Mouse (Mus musculus): ENCODE measurements around the gene Lrrc73. TPM values are rescaled to one million over a fixed set of nuclear protein-coding genes. Genes with fewer than 3 reads are reported as not detected.

The Lrrc73 gene
- polyA plus RNA-seq, 1 experiment from 2014 or later = not detected

DNA sequence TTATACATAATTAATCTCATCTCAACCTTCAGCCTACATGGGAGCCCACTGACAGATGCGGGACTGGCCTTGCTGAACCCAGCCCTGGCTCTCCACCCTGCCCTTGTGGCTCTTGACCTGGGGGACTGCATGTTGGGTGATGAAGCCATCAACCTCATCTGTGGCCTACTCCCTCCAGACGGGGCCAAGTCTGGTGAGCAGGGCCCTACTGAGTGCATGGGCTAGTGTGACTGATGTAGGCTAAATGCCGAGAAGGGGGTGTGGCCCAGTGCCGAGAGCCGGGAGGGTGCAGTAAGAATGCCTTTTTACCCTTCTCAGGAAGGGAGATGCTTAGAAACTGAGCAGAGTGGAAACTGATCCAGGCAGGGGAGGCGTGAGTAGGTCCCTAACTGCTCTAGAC, 1.8 kb downstream of the Lrrc73 start:
- TF ChIP-seq EP300 (IDR thresholded peaks at IDR 0.05; ENCODE audit: low read depth) (no peak), CTCF (IDR thresholded peaks at IDR 0.05; ENCODE audit: low read depth) (no peak)
- H3K4me1 ChIP-seq (ENCODE audit: insufficient read depth) = peaks cover 13% of the 10 kb centered on the region
- peaks cover 23% of the 10 kb centered on the region for H3K27me3 ChIP-seq (ENCODE audit: insufficient read depth, low read length)
- H3K9me3 ChIP-seq (ENCODE audit: low read length) = no peaks in the 10 kb centered on the region
- no peak overlapping the region for H3K9ac ChIP-seq (replicated peaks)
- H3K4me2 ChIP-seq (ENCODE audit: low read depth, low read length) = no peak overlapping the region
- ATAC-seq (no peak), DNase-seq (no peak)
- WGBS (ENCODE audit: insufficient replicate concordance) = 36% methylated on average over 6 of the region's 6 CpGs
- H3K27ac ChIP-seq (ENCODE audit: low read depth) = no peak overlapping the region
- peaks cover 41% of the 10 kb centered on the region for H3K36me3 ChIP-seq (replicated peaks; ENCODE audit: insufficient read depth, low read length)
- H3K4me3 ChIP-seq (ENCODE audit: low read depth, low read length) = no peak overlapping the region

- H3K4me3 ChIP-seq (ENCODE audit: low read depth, low read length) = no peak overlapping the region
- TF ChIP-seq EP300 (IDR thresholded peaks at IDR 0.05; ENCODE audit: low read depth) (no peak), CTCF (IDR thresholded peaks at IDR 0.05; ENCODE audit: low read depth) (no peak)
- H3K27ac ChIP-seq (ENCODE audit: low read depth) = no peak overlapping the region
- no peak overlapping the region for H3K9ac ChIP-seq (replicated peaks)
- H3K9me3 ChIP-seq (ENCODE audit: low read length) = no peaks in the 10 kb centered on the region
- H3K4me2 ChIP-seq (ENCODE audit: low read depth, low read length) = no peak overlapping the region
- H3K36me3 ChIP-seq (replicated peaks; ENCODE audit: insufficient read depth, low read length) = peaks cover 50% of the 10 kb centered on the region
- ATAC-seq = no peak
- no peak for DNase-seq
- WGBS (ENCODE audit: insufficient replicate concordance) = 88% methylated on average over 30 of the region's 30 CpGs
- H3K27me3 ChIP-seq (ENCODE audit: insufficient read depth, low read length) = peaks cover 21% of the 10 kb centered on the region
- peaks cover 8% of the 10 kb centered on the region for H3K4me1 ChIP-seq (ENCODE audit: insufficient read depth)
These were observed 5.1 kb downstream of the Lrrc73 start for GRCm38 (mm10) chr17:46258279-46259053.

DNA sequence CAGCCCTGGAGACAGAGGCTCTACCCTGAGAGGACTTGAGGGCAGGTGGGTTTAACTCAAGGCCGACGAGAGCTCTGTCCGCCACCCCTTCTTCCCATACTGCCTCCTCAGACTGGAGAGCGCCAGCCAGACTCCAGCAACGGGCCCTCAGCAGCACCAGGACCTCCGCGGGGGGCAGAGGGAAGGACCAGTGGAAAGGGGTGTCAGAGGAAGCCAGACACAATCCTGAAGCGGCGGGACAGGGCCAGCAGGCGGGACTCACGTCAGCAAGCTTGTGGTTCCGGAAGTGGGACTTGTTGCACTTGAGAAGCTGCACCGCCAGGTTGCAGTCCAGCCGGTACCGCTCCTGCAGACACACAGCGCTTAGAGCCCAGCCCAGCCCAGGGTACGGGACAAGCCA, 6.3 kb downstream of the Lrrc73 start:
- ATAC-seq = no peak
- peaks cover 9% of the 10 kb centered on the region for H3K27me3 ChIP-seq (ENCODE audit: insufficient read depth, low read length)
- WGBS (ENCODE audit: insufficient replicate concordance) = 89% methylated on average over 15 of the region's 17 CpGs
- no peak for TF ChIP-seq CTCF (IDR thresholded peaks at IDR 0.05; ENCODE audit: low read depth)
- no peak for TF ChIP-seq EP300 (IDR thresholded peaks at IDR 0.05; ENCODE audit: low read depth)
- peaks cover 62% of the 10 kb centered on the region for H3K36me3 ChIP-seq (replicated peaks; ENCODE audit: insufficient read depth, low read length)
- no peaks in the 10 kb centered on the region for H3K9me3 ChIP-seq (ENCODE audit: low read length)
- H3K4me1 ChIP-seq (ENCODE audit: insufficient read depth) = no peaks in the 10 kb centered on the region
- no peak overlapping the region for H3K4me2 ChIP-seq (ENCODE audit: low read depth, low read length)
- no peak overlapping the region for H3K4me3 ChIP-seq (ENCODE audit: low read depth, low read length)
- H3K27ac ChIP-seq (ENCODE audit: low read depth) = no peak overlapping the region
- DNase-seq = no peak
- H3K9ac ChIP-seq (replicated peaks) = no peak overlapping the region

- 0 out of 2 replicates have a peak, but pooled peaks cover 3% of the 10 kb centered on the region for H3K4me1 ChIP-seq (ENCODE audit: insufficient read depth)
- WGBS (ENCODE audit: insufficient replicate concordance) = 90% methylated on average over 5 of the region's 5 CpGs
- TF ChIP-seq EP300 (IDR thresholded peaks at IDR 0.05; ENCODE audit: low read depth) (no peak), CTCF (IDR thresholded peaks at IDR 0.05; ENCODE audit: low read depth) (no peak)
- no peak overlapping the region for H3K4me3 ChIP-seq (ENCODE audit: low read depth, low read length)
- H3K36me3 ChIP-seq (replicated peaks; ENCODE audit: insufficient read depth, low read length) = peaks cover 67% of the 10 kb centered on the region
- no peak overlapping the region for H3K9ac ChIP-seq (replicated peaks)
- H3K4me2 ChIP-seq (ENCODE audit: low read depth, low read length) = no peak overlapping the region
- H3K27me3 ChIP-seq (ENCODE audit: insufficient read depth, low read length) = no peaks in the 10 kb centered on the region
- H3K9me3 ChIP-seq (ENCODE audit: low read length) = no peaks in the 10 kb centered on the region
- DNase-seq (no peak), ATAC-seq (no peak)
- H3K27ac ChIP-seq (ENCODE audit: low read depth) = no peak overlapping the region
These were observed 8.9 kb downstream of the Lrrc73 start for GRCm38 (mm10) chr17:46262201-46262694.

DNA sequence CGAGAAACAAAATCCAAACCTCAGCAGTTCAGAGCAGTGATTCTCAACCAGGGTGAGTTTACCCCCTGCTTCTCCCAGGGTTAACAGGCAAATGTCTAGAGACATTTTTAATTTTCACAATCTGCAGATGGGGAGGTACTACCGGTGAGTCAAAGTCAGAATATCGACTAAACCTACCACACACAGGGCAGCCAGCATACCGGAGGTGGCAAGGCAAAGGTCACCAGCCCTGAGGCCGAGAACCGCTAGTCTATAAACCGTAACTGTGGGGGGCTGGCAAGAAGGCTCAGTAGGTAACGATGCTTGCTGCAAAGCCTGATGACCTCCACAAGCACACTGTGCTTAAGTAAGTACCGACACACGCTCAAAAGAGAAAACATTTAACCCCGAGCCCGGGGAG, 12.2 kb downstream of the Lrrc73 start:
- 83% methylated on average over 12 of the region's 12 CpGs for WGBS (ENCODE audit: insufficient replicate concordance)
- DNase-seq = no peak

DNA sequence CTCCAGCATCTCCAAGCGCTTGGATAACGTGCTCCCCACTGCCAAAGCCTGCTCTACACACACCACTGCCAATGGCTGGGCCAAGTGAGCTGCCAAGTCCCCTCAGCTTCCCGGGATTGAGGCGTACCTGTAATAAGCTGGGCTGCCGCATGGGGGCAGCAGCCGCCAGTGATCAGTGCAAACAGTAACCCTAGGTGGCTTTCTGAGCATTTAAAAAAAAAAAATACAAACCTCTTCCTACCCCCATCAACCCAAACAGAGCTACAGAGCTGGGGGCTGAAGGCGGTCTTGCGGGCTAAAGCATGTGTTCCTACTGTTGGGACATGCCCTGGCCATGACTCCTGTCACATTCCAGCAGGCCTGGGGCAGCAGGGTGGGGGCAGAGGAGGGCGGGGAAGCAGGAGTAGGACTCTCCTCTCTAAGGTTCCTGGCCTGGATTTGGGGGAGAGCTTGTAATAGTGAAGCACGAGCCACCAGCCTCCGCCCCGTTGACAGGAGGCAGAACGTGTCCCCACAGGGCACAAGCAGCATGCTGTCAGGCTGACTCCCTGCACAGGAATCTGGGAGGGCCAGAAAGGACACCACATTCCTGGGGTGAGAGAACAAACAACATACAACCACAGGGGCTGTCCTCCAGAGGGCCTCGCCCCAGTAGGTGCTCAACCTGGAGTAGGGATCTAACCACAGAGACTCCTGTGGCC, 12.7 kb downstream of the Lrrc73 start:
- Histone ChIP-seq H3K4me2 (ENCODE audit: low read depth, low read length) (no peak overlapping the region), H3K36me3 (replicated peaks; ENCODE audit: insufficient read depth, low read length) (peaks cover 52% of the 10 kb centered on the region), H3K9me3 (ENCODE audit: low read length) (no peaks in the 10 kb centered on the region), H3K4me1 (ENCODE audit: insufficient read depth) (0 out of 2 replicates have a peak, but pooled peaks cover 3% of the 10 kb centered on the region), H3K27ac (ENCODE audit: low read depth) (0 out of 2 replicates have a peak overlapping the region, but pooled peaks have one; percentile 30), H3K9ac (replicated peaks) (peak overlapping the region; percentile 21; the same call in 1 of the 2 replicates), H3K4me3 (ENCODE audit: low read depth, low read length) (no peak overlapping the region), H3K27me3 (ENCODE audit: insufficient read depth, low read length) (no peaks in the 10 kb centered on the region)
- ATAC-seq (peak; percentile 69), DNase-seq (peak; percentile 82)
- WGBS (ENCODE audit: insufficient replicate concordance) = 29% methylated on average over 14 of the region's 14 CpGs
- TF ChIP-seq EP300 (IDR thresholded peaks at IDR 0.05; ENCODE audit: low read depth) (no peak), CTCF (IDR thresholded peaks at IDR 0.05; ENCODE audit: low read depth) (peak; percentile 88)

More for the DNA sequence above, 12.2 kb downstream of the Lrrc73 start:
- H3K27ac ChIP-seq (ENCODE audit: low read depth) = 0 out of 2 replicates have a peak overlapping the region, but pooled peaks have one; percentile 30
- H3K9me3 ChIP-seq (ENCODE audit: low read length) = no peaks in the 10 kb centered on the region
- H3K27me3 ChIP-seq (ENCODE audit: insufficient read depth, low read length) = no peaks in the 10 kb centered on the region
- H3K4me3 ChIP-seq (ENCODE audit: low read depth, low read length) = no peak overlapping the region
- ATAC-seq = peak; percentile 76
- no peak overlapping the region for H3K4me2 ChIP-seq (ENCODE audit: low read depth, low read length)
- 0 out of 2 replicates have a peak, but pooled peaks cover 3% of the 10 kb centered on the region for H3K4me1 ChIP-seq (ENCODE audit: insufficient read depth)
- no peak for TF ChIP-seq CTCF (IDR thresholded peaks at IDR 0.05; ENCODE audit: low read depth)
- TF ChIP-seq EP300 (IDR thresholded peaks at IDR 0.05; ENCODE audit: low read depth) = no peak
- H3K36me3 ChIP-seq (replicated peaks; ENCODE audit: insufficient read depth, low read length) = peaks cover 51% of the 10 kb centered on the region
- no peak overlapping the region for H3K9ac ChIP-seq (replicated peaks)
